Mouse (Mus musculus): ENCODE data around the gene Plk3. TPM values are rescaled to one million over a fixed set of nuclear protein-coding genes. Genes with fewer than 3 reads are reported as not detected.

Plk3 gene
- polyA plus RNA-seq, 2 experiments, result 5.8 to 7.3 TPM

GRCm38 (mm10) chr4:117146176-117146575 lies 12.4 kb upstream of the Plk3 start:
- ATAC-seq (ENCODE audit: low FRiP score, low read depth) (no peak), DNase-seq (ENCODE audit: low spot score) (peak; percentile 76)
- Histone ChIP-seq H3K27me3 (ENCODE audit: control insufficient read depth, insufficient read depth, low read length) (no peaks in the 10 kb centered on the region), H3K36me3 (ENCODE audit: control insufficient read depth, insufficient read depth, low read length) (peaks cover 23% of the 10 kb centered on the region), H3K9me3 (ENCODE audit: control insufficient read depth, low read length) (no peaks in the 10 kb centered on the region), H3K4me2 (replicated peaks; ENCODE audit: low read depth, low read length, severe bottlenecking) (no peak overlapping the region), H3K27ac (replicated peaks; ENCODE audit: low read depth, low read length) (no peak overlapping the region), H3K4me1 (ENCODE audit: control insufficient read depth, insufficient read depth, low read length) (no peaks in the 10 kb centered on the region), H3K4me3 (replicated peaks; ENCODE audit: low read length) (no peak overlapping the region), H3K9ac (ENCODE audit: low read depth, low read length, severe bottlenecking) (no peak overlapping the region)
- 28% methylated on average over 15 of the region's 15 CpGs for WGBS
- no peak for TF ChIP-seq POLR2A (IDR thresholded peaks at IDR 0.05; ENCODE audit: borderline replicate concordance, extremely low read depth, insufficient read depth, insufficient read length)

GRCm38 (mm10) chr4:117145248-117145647 lies 11.5 kb upstream of the Plk3 start:
- no peaks in the 10 kb centered on the region for H3K4me1 ChIP-seq (ENCODE audit: control insufficient read depth, insufficient read depth, low read length)
- no peak overlapping the region for H3K27ac ChIP-seq (replicated peaks; ENCODE audit: low read depth, low read length)
- ATAC-seq (ENCODE audit: low FRiP score, low read depth), result no peak
- no peak overlapping the region for H3K4me2 ChIP-seq (replicated peaks; ENCODE audit: low read depth, low read length, severe bottlenecking)
- no peak for TF ChIP-seq POLR2A (IDR thresholded peaks at IDR 0.05; ENCODE audit: borderline replicate concordance, extremely low read depth, insufficient read depth, insufficient read length)
- no peak for DNase-seq (ENCODE audit: low spot score)
- peaks cover 14% of the 10 kb centered on the region for H3K36me3 ChIP-seq (ENCODE audit: control insufficient read depth, insufficient read depth, low read length)
- no peaks in the 10 kb centered on the region for H3K9me3 ChIP-seq (ENCODE audit: control insufficient read depth, low read length)
- H3K4me3 ChIP-seq (replicated peaks; ENCODE audit: low read length), result no peak overlapping the region
- 88% methylated on average over 13 of the region's 13 CpGs for WGBS
- H3K9ac ChIP-seq (ENCODE audit: low read depth, low read length, severe bottlenecking), result no peak overlapping the region
- H3K27me3 ChIP-seq (ENCODE audit: control insufficient read depth, insufficient read depth, low read length), result no peaks in the 10 kb centered on the region

DNA sequence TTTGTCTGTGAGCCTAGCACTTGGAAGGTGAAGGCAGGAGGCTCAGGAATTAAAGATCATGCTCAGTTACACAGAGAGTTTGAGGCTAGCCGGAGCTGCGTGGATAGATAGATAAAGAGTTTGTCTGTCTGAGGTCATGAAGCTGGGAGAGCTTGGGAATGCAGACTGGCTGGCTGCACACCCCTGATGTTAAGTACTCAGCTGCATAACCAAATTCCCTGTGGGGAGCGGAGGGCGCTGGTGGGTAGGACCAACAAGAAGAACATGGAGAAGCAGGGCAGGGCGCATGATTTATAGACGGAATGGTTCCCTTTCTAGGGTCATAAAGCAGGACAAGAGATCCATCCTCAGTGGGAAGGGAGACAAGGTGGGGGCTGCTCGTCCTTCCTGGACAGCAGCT lies 9.3 kb upstream of the Plk3 start:
- DNase-seq (ENCODE audit: low spot score), result no peak
- H3K4me2 ChIP-seq (replicated peaks; ENCODE audit: low read depth, low read length, severe bottlenecking), result no peak overlapping the region
- H3K27ac ChIP-seq (replicated peaks; ENCODE audit: low read depth, low read length), result no peak overlapping the region
- no peak overlapping the region for H3K9ac ChIP-seq (ENCODE audit: low read depth, low read length, severe bottlenecking)
- no peak for ATAC-seq (ENCODE audit: low FRiP score, low read depth)
- TF ChIP-seq POLR2A (IDR thresholded peaks at IDR 0.05; ENCODE audit: borderline replicate concordance, extremely low read depth, insufficient read depth, insufficient read length), result no peak
- no peaks in the 10 kb centered on the region for H3K9me3 ChIP-seq (ENCODE audit: control insufficient read depth, low read length)
- no peaks in the 10 kb centered on the region for H3K4me1 ChIP-seq (ENCODE audit: control insufficient read depth, insufficient read depth, low read length)
- 54% methylated on average over 7 of the region's 7 CpGs for WGBS
- no peaks in the 10 kb centered on the region for H3K36me3 ChIP-seq (ENCODE audit: control insufficient read depth, insufficient read depth, low read length)
- no peak overlapping the region for H3K4me3 ChIP-seq (replicated peaks; ENCODE audit: low read length)
- no peaks in the 10 kb centered on the region for H3K27me3 ChIP-seq (ENCODE audit: control insufficient read depth, insufficient read depth, low read length)

- Histone ChIP-seq H3K9me3 (ENCODE audit: control insufficient read depth, low read length) (no peaks in the 10 kb centered on the region), H3K4me3 (replicated peaks; ENCODE audit: low read length) (no peak overlapping the region), H3K9ac (ENCODE audit: low read depth, low read length, severe bottlenecking) (no peak overlapping the region), H3K27me3 (ENCODE audit: control insufficient read depth, insufficient read depth, low read length) (no peaks in the 10 kb centered on the region), H3K36me3 (ENCODE audit: control insufficient read depth, insufficient read depth, low read length) (no peaks in the 10 kb centered on the region), H3K27ac (replicated peaks; ENCODE audit: low read depth, low read length) (no peak overlapping the region), H3K4me2 (replicated peaks; ENCODE audit: low read depth, low read length, severe bottlenecking) (no peak overlapping the region), H3K4me1 (ENCODE audit: control insufficient read depth, insufficient read depth, low read length) (no peaks in the 10 kb centered on the region)
- DNase-seq (ENCODE audit: low spot score) (no peak), ATAC-seq (ENCODE audit: low FRiP score, low read depth) (no peak)
- no peak for TF ChIP-seq POLR2A (IDR thresholded peaks at IDR 0.05; ENCODE audit: borderline replicate concordance, extremely low read depth, insufficient read depth, insufficient read length)
- WGBS, result 34% methylated on average over 4 of the region's 4 CpGs
Observed at GRCm38 (mm10) chr4:117140613-117141012, 6.8 kb upstream of the Plk3 start.

DNA sequence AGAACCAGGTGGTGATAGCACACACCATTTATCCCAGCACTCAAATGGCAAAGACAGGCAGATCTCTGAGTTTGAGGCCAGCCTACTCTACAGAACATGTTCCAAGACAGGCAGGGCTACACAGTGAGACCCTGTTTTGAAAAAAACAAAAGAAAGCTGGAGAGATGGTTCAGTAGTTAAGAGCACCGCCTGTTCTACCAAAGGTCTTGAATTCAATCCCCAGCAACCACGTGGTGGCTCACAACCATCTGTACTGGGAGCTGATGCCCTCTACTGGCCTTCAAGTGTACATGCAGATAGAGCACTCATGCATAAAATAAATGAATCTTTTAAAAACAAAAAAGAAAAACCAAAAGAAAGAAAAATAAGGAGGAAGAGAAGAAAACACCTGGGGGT lies 5.5 kb upstream of the Plk3 start:
- Histone ChIP-seq H3K27me3 (ENCODE audit: control insufficient read depth, insufficient read depth, low read length) (no peaks in the 10 kb centered on the region), H3K36me3 (ENCODE audit: control insufficient read depth, insufficient read depth, low read length) (no peaks in the 10 kb centered on the region), H3K4me2 (replicated peaks; ENCODE audit: low read depth, low read length, severe bottlenecking) (no peak overlapping the region), H3K4me1 (ENCODE audit: control insufficient read depth, insufficient read depth, low read length) (0 out of 2 replicates have a peak, but pooled peaks cover 1% of the 10 kb centered on the region), H3K9ac (ENCODE audit: low read depth, low read length, severe bottlenecking) (no peak overlapping the region), H3K9me3 (ENCODE audit: control insufficient read depth, low read length) (no peaks in the 10 kb centered on the region), H3K27ac (replicated peaks; ENCODE audit: low read depth, low read length) (no peak overlapping the region), H3K4me3 (replicated peaks; ENCODE audit: low read length) (no peak overlapping the region)
- WGBS, result 4% methylated on average over 2 of the region's 2 CpGs
- TF ChIP-seq POLR2A (IDR thresholded peaks at IDR 0.05; ENCODE audit: borderline replicate concordance, extremely low read depth, insufficient read depth, insufficient read length), result no peak
- no peak for ATAC-seq (ENCODE audit: low FRiP score, low read depth)
- DNase-seq (ENCODE audit: low spot score), result no peak

All from limb, embryonic 14.5 days (tissue).